Mouse (Mus musculus) midbrain, postnatal 0 days (tissue): ENCODE data around the gene Gpr37l1. TPM values are rescaled to one million over a fixed set of nuclear protein-coding genes. Genes with fewer than 3 reads are reported as not detected.
"Not testable (repeated sequence)": the region's sequence is repeated elsewhere in the genome, so short reads cannot be mapped to it uniquely, and the experiment has no call there.

ENCODE experiments used
- ATAC-seq: fragments of 200-750 bp; cut with Nextera tagmentation; 2 replicates; pipeline ENCODE4 v1.8.0; 2017; ENCODE audit warnings: moderate number of reproducible peaks, mild to moderate bottlenecking, moderate TSS enrichment, moderate library complexity; ENCODE audit not compliant: low FRiP score
- DNase-seq: peaks from one replicate; pipeline ENCODE4 v3.0.0-alpha.2; 2015; ENCODE audit warnings: low spot score
- H3K27ac ChIP-seq: fragments of 300-500 bp; sonication (generic); 2 replicates; pipeline ENCODE4 v1.5.1; 2014; ENCODE audit warnings: low read depth, mild to moderate bottlenecking, low read length, mixed read lengths
- H3K27me3 ChIP-seq: fragments of 300-500 bp; sonication (generic); 2 replicates; pipeline ENCODE4 v1.6.1; 2014; ENCODE audit warnings: low read length, control low read depth, mixed read lengths; ENCODE audit not compliant: insufficient read depth
- H3K36me3 ChIP-seq: fragments of 300-500 bp; sonication (generic); 2 replicates; pipeline ENCODE4 v1.6.1; 2014; ENCODE audit warnings: low read length, control low read depth, mixed read lengths; ENCODE audit not compliant: insufficient read depth
- H3K4me1 ChIP-seq: fragments of 300-500 bp; sonication (generic); 2 replicates; pipeline ENCODE4 v1.6.1; 2014; ENCODE audit warnings: mild to moderate bottlenecking, control low read depth, antibody characterized with exemption, low read length, mixed read lengths; ENCODE audit not compliant: insufficient read depth
- H3K4me2 ChIP-seq: fragments of 300-500 bp; sonication (generic); 2 replicates; pipeline ENCODE4 v1.6.1; 2014; ENCODE audit warnings: low read depth, mild to moderate bottlenecking, low read length, mixed read lengths; ENCODE audit not compliant: poor library complexity, severe bottlenecking
- H3K4me3 ChIP-seq: fragments of 300-500 bp; sonication (generic); 2 replicates; pipeline ENCODE4 v1.5.1; 2014; ENCODE audit warnings: low read depth, mild to moderate bottlenecking, low read length, moderate library complexity
- H3K9ac ChIP-seq: fragments of 300-500 bp; sonication (generic); replicated peaks from 2 replicates; pipeline ENCODE4 v1.6.1; 2014; ENCODE audit warnings: mild to moderate bottlenecking, low read length, moderate library complexity, mixed read lengths; ENCODE audit not compliant: poor library complexity, severe bottlenecking
- H3K9me3 ChIP-seq: fragments of 300-500 bp; sonication (generic); 2 replicates; pipeline ENCODE4 v1.6.1; 2016; ENCODE audit warnings: low read length, control low read depth
- CTCF ChIP-seq: IDR thresholded peaks from 2 replicates; pipeline ENCODE4 v1.5.1; 2016; ENCODE audit warnings: antibody characterized with exemption, mild to moderate bottlenecking
- WGBS: fragments of 180-500 bp; shearing (Covaris S2); extraction: QIAGEN DNeasy Blood & Tissue Kit; methylation state at CpG from one replicate; pipeline ENCODE4 v1.1.7; 2014; 5-methylcytosine and 5-hydroxymethylcytosine counted together
- polyA plus RNA-seq: library from polyadenylated mRNA; unstranded; fragments of >200 nt; fragmentation: Nextera tagmentation; extraction: Ambion mirVana; gene quantifications from 2 replicates; pipeline ENCODE4 v1.2.1, GENCODE M21; 2015
- total RNA-seq: library from RNA; depleted of rRNA; stranded (reverse); fragments of >200 nt; gene quantifications from 2 replicates; pipeline ENCODE4 v1.2.3, GENCODE M21; 2014

The Gpr37l1 gene
- total and polyA plus RNA-seq, 2 experiments from 2014 or later, result 8.8 to 25.7 TPM

- ATAC-seq (no peak), DNase-seq (no peak)
- H3K27me3 ChIP-seq, result no peaks in the 10 kb centered on the region
- H3K9ac ChIP-seq, result no peak overlapping the region
- TF ChIP-seq CTCF, result no peak
- no peak overlapping the region for H3K4me3 ChIP-seq
- no peaks in the 10 kb centered on the region for H3K4me1 ChIP-seq
- WGBS, result 42% methylated on average over 12 of the region's 12 CpGs
- no peaks in the 10 kb centered on the region for H3K9me3 ChIP-seq
- no peaks in the 10 kb centered on the region for H3K36me3 ChIP-seq
- H3K27ac ChIP-seq, result no peak overlapping the region
- no peak overlapping the region for H3K4me2 ChIP-seq
Observed at GRCm38 (mm10) chr1:135204196-135205126, 37.0 kb upstream of the Gpr37l1 start.

- no peaks in the 10 kb centered on the region for H3K27me3 ChIP-seq
- H3K36me3 ChIP-seq, result no peaks in the 10 kb centered on the region
- ATAC-seq (no peak), DNase-seq (no peak)
- no peaks in the 10 kb centered on the region for H3K9me3 ChIP-seq
- 88% methylated on average over 4 of the region's 4 CpGs for WGBS
- H3K27ac ChIP-seq, result no peak overlapping the region
- no peak for TF ChIP-seq CTCF
- H3K4me1 ChIP-seq, result no peaks in the 10 kb centered on the region
- H3K9ac ChIP-seq, result no peak overlapping the region
- H3K4me3 ChIP-seq, result no peak overlapping the region
- H3K4me2 ChIP-seq, result no peak overlapping the region
Observed at GRCm38 (mm10) chr1:135200400-135200799, 32.9 kb upstream of the Gpr37l1 start.

- Histone ChIP-seq H3K27ac (no peak overlapping the region), H3K36me3 (no peaks in the 10 kb centered on the region), H3K9ac (no peak overlapping the region), H3K9me3 (no peaks in the 10 kb centered on the region), H3K4me1 (no peaks in the 10 kb centered on the region), H3K4me3 (no peak overlapping the region), H3K27me3 (no peaks in the 10 kb centered on the region), H3K4me2 (peak overlapping the region; percentile 9; the same call in 1 of the 2 replicates)
- WGBS, result 4% methylated on average over 21 of the region's 21 CpGs
- TF ChIP-seq CTCF, result no peak
- DNase-seq (no peak), ATAC-seq (no peak)
Observed at GRCm38 (mm10) chr1:135199014-135199819, 31.7 kb upstream of the Gpr37l1 start.

- no peak for ATAC-seq
- Histone ChIP-seq H3K27ac (no peak overlapping the region), H3K9me3 (no peaks in the 10 kb centered on the region), H3K27me3 (no peaks in the 10 kb centered on the region), H3K4me1 (no peaks in the 10 kb centered on the region), H3K9ac (no peak overlapping the region), H3K4me2 (no peak overlapping the region), H3K36me3 (no peaks in the 10 kb centered on the region), H3K4me3 (no peak overlapping the region)
- no peak for DNase-seq
- no peak for TF ChIP-seq CTCF
- 29% methylated on average over 5 of the region's 5 CpGs for WGBS
Observed at GRCm38 (mm10) chr1:135198412-135198811, 30.9 kb upstream of the Gpr37l1 start.

- 90% methylated on average over 6 of the region's 6 CpGs for whole genome bisulfite sequencing
- no peak for TF ChIP-seq CTCF
- Histone ChIP-seq H3K4me2 (no peak overlapping the region), H3K9me3 (no peaks in the 10 kb centered on the region), H3K27me3 (no peaks in the 10 kb centered on the region), H3K27ac (no peak overlapping the region), H3K4me3 (no peak overlapping the region), H3K36me3 (no peaks in the 10 kb centered on the region), H3K4me1 (no peaks in the 10 kb centered on the region), H3K9ac (no peak overlapping the region)
- no peak for ATAC-seq
- no peak for DNase-seq
Observed at GRCm38 (mm10) chr1:135195907-135196440, 28.5 kb upstream of the Gpr37l1 start.

GRCm38 (mm10) chr1:135194335-135194734 is 26.9 kb upstream of the Gpr37l1 start:
- not testable (repeated sequence) for DNase-seq, H3K4me3 ChIP-seq, H3K27me3 ChIP-seq, H3K4me2 ChIP-seq, H3K27ac ChIP-seq, H3K4me1 ChIP-seq, H3K36me3 ChIP-seq, ATAC-seq, H3K9ac ChIP-seq, H3K9me3 ChIP-seq
- 53% methylated on average over 5 of the region's 5 CpGs for WGBS
